Mouse (Mus musculus) MEL (cell line): Measurements from ENCODE around the gene Gsg1l. TPM values are rescaled to one million over a fixed set of nuclear protein-coding genes. Genes with fewer than 3 reads are reported as not detected.

ENCODE experiments used
- DNase-seq: peaks from one replicate; pipeline ENCODE4 v3.0.0; 2011; ENCODE audit warnings: low read depth, low spot score
- H3K27ac ChIP-seq: 2 replicates; pipeline ENCODE4 v1.5.1; 2012; ENCODE audit warnings: low read depth, mild to moderate bottlenecking, control low read depth, low read length, moderate library complexity; ENCODE audit not compliant: control insufficient read depth
- H3K27me3 ChIP-seq, 2 experiments: fragments of 150-350 bp in 1 of 2; sonication (generic) in 1 of 2; 2 replicates each; pipeline ENCODE4 v1.6.1; 2012; ENCODE audit warnings: low read length in 2 of 2, mild to moderate bottlenecking in 2 of 2, improper control_type of control experiment in 1 of 2, moderate library complexity in 1 of 2; ENCODE audit not compliant: insufficient read depth in 2 of 2, control insufficient read depth in 1 of 2
- H3K36me3 ChIP-seq, 2 experiments: 2 replicates each; pipeline ENCODE4 v1.6.1; 2012 to 2014; ENCODE audit warnings: low read length in 2 of 2, improper control_type of control experiment in 1 of 2, inconsistent platforms in 1 of 2, mild to moderate bottlenecking in 1 of 2; ENCODE audit not compliant: insufficient read depth in 2 of 2, control insufficient read depth in 1 of 2
- H3K4me1 ChIP-seq, 2 experiments: fragments of 150-350 bp in 1 of 2; sonication (generic) in 1 of 2; 2 replicates each; pipeline ENCODE4 v1.6.1; 2012; ENCODE audit warnings: low read length in 2 of 2, improper control_type of control experiment in 1 of 2, mild to moderate bottlenecking in 1 of 2; ENCODE audit not compliant: insufficient read depth in 2 of 2, control insufficient read depth in 1 of 2
- H3K4me3 ChIP-seq, 2 experiments: fragments of 150-350 bp in 1 of 2; sonication (generic) in 1 of 2; 2 replicates each; pipeline ENCODE4 v1.5.1; 2012; ENCODE audit warnings: low read depth in 2 of 2, low read length in 2 of 2, mild to moderate bottlenecking in 2 of 2, moderate library complexity in 2 of 2, control low read depth in 1 of 2, improper control_type of control experiment in 1 of 2; ENCODE audit not compliant: control insufficient read depth in 1 of 2, insufficient read depth in 1 of 2
- H3K79me2 ChIP-seq: 2 replicates; pipeline ENCODE4 v1.6.1; 2012; ENCODE audit warnings: mild to moderate bottlenecking, low read length, moderate library complexity; ENCODE audit not compliant: control insufficient read depth, poor library complexity, insufficient read depth
- H3K9ac ChIP-seq: 2 replicates; pipeline ENCODE4 v1.6.1; 2012; ENCODE audit warnings: low read depth, mild to moderate bottlenecking, control low read depth, low read length, moderate library complexity; ENCODE audit not compliant: control insufficient read depth, poor library complexity, severe bottlenecking
- H3K9me3 ChIP-seq: fragments of 150-350 bp; sonication (generic); replicated peaks from 2 replicates; pipeline ENCODE4 v1.6.1; 2012; ENCODE audit warnings: mild to moderate bottlenecking, low read length, improper control_type of control experiment, moderate library complexity; ENCODE audit not compliant: insufficient read depth
- CHD1 ChIP-seq: IDR thresholded peaks from 2 replicates; pipeline ENCODE4 v1.6.1; 2012; ENCODE audit warnings: low read depth, mild to moderate bottlenecking, inconsistent platforms, low read length, improper control_type of control experiment
- CHD2 ChIP-seq: IDR thresholded peaks from 2 replicates; pipeline ENCODE4 v1.6.1; 2011; ENCODE audit warnings: low read length, improper control_type of control experiment
- CTCF ChIP-seq, 3 experiments: IDR thresholded peaks in 2 of 3; conservative IDR thresholded peaks in 1 of 3; 2 replicates each; pipeline ENCODE4 v1.5.1; 2011 to 2012; ENCODE audit warnings: low read length in 3 of 3, low read depth in 2 of 3, mild to moderate bottlenecking in 2 of 3, improper control_type of control experiment in 1 of 3, inconsistent platforms in 1 of 3, mixed read lengths in 1 of 3, moderate library complexity in 1 of 3; ENCODE audit not compliant: control insufficient read depth in 1 of 3, insufficient read depth in 1 of 3, poor library complexity in 1 of 3, severe bottlenecking in 1 of 3
- E2F4 ChIP-seq: IDR thresholded peaks from 2 replicates; pipeline ENCODE4 v1.6.1; 2011; ENCODE audit warnings: low read depth, low read length, improper control_type of control experiment, borderline replicate concordance
- ELF1 ChIP-seq: IDR thresholded peaks from 2 replicates; pipeline ENCODE4 v1.6.1; 2014; ENCODE audit warnings: low read depth, mild to moderate bottlenecking, inconsistent platforms, low read length, improper control_type of control experiment, moderate library complexity
- EP300 ChIP-seq, 2 experiments: IDR thresholded peaks; 2 replicates each; pipeline ENCODE4 v1.6.1; 2011; ENCODE audit warnings: improper control_type of control experiment in 2 of 2, low read length in 2 of 2, low read depth in 1 of 2, mild to moderate bottlenecking in 1 of 2
- GATA1 ChIP-seq: IDR thresholded peaks from 2 replicates; pipeline ENCODE4 v1.6.1; 2011; ENCODE audit warnings: low read depth, low read length, improper control_type of control experiment
- HCFC1 ChIP-seq: IDR thresholded peaks from 2 replicates; pipeline ENCODE4 v1.6.1; 2012; ENCODE audit warnings: low read depth, mild to moderate bottlenecking, inconsistent platforms, low read length, improper control_type of control experiment, moderate library complexity
- KAT2A ChIP-seq: conservative IDR thresholded peaks from 2 replicates; pipeline ENCODE4 v1.6.1; 2012; ENCODE audit warnings: low read depth, low read length, improper control_type of control experiment, inconsistent platforms
- MAFK ChIP-seq: IDR thresholded peaks from 2 replicates; pipeline ENCODE4 v1.6.1; 2011; ENCODE audit warnings: low read depth, mild to moderate bottlenecking, low read length, improper control_type of control experiment, borderline replicate concordance
- MAX ChIP-seq: IDR thresholded peaks from 2 replicates; pipeline ENCODE4 v1.6.1; 2011; ENCODE audit warnings: low read length, improper control_type of control experiment
- MEF2A ChIP-seq: IDR thresholded peaks from 2 replicates; pipeline ENCODE4 v1.6.1; 2014; ENCODE audit warnings: low read depth, mild to moderate bottlenecking, inconsistent platforms, low read length, improper control_type of control experiment; ENCODE audit not compliant: poor library complexity, insufficient replicate concordance, severe bottlenecking; ENCODE audit errors: extremely low read depth
- MXI1 ChIP-seq: IDR thresholded peaks from 2 replicates; pipeline ENCODE4 v1.6.1; 2011; ENCODE audit warnings: mild to moderate bottlenecking, low read depth, low read length, improper control_type of control experiment
- MYC ChIP-seq: IDR thresholded peaks from 2 replicates; pipeline ENCODE4 v1.6.1; 2011; ENCODE audit warnings: low read depth, mild to moderate bottlenecking, low read length, improper control_type of control experiment, moderate library complexity
- RCOR1 ChIP-seq: IDR thresholded peaks from 2 replicates; pipeline ENCODE4 v1.6.1; 2012; ENCODE audit warnings: low read depth, mild to moderate bottlenecking, inconsistent platforms, low read length, improper control_type of control experiment
- SIN3A ChIP-seq: IDR thresholded peaks from 2 replicates; pipeline ENCODE4 v1.6.1; 2012; ENCODE audit warnings: low read length, improper control_type of control experiment, inconsistent platforms
- SMC3 ChIP-seq: IDR thresholded peaks from 2 replicates; pipeline ENCODE4 v1.6.1; 2011; ENCODE audit warnings: low read depth, low read length, improper control_type of control experiment
- TCF12 ChIP-seq: IDR thresholded peaks from 2 replicates; pipeline ENCODE4 v1.6.1; 2014; ENCODE audit warnings: low read depth, mild to moderate bottlenecking, inconsistent platforms, low read length, improper control_type of control experiment, moderate library complexity
- USF1 ChIP-seq: IDR thresholded peaks from 2 replicates; pipeline ENCODE4 v1.6.1; 2014; ENCODE audit warnings: low read depth, mild to moderate bottlenecking, inconsistent platforms, low read length, improper control_type of control experiment, moderate library complexity
- ZC3H11A ChIP-seq: IDR thresholded peaks from 2 replicates; pipeline ENCODE4 v1.6.1; 2012; ENCODE audit warnings: low read depth, mild to moderate bottlenecking, inconsistent platforms, low read length, improper control_type of control experiment
- ZKSCAN1 ChIP-seq: IDR thresholded peaks from 2 replicates; pipeline ENCODE4 v1.6.1; 2012; ENCODE audit warnings: low read depth, mild to moderate bottlenecking, inconsistent platforms, low read length, improper control_type of control experiment, moderate library complexity
- ZNF384 ChIP-seq: IDR thresholded peaks from 2 replicates; pipeline ENCODE4 v1.6.1; 2012; ENCODE audit warnings: low read depth, mild to moderate bottlenecking, inconsistent platforms, low read length, improper control_type of control experiment
- polyA plus RNA-seq, 2 experiments: library from polyadenylated mRNA; stranded (reverse) in 1 of 2; unstranded in 1 of 2; fragments of >175 nt in 1 of 2; fragments of >200 nt in 1 of 2; gene quantifications; 2 replicates each; pipeline versions ENCODE4 v1.2.1 to v1.2.4; 2012; ENCODE audit warnings: low replicate concordance in 2 of 2, low read depth in 1 of 2; ENCODE audit not compliant: insufficient read length in 2 of 2, insufficient read depth in 1 of 2, missing spikeins in 1 of 2
- total RNA-seq: library from RNA; depleted of rRNA; stranded (reverse); fragments of 300-350 nt; gene quantifications from 2 replicates; pipeline ENCODE4 v1.2.3, GENCODE M21; 2012

Gsg1l gene
- total and polyA plus RNA-seq, 3 experiments: not detected

DNA sequence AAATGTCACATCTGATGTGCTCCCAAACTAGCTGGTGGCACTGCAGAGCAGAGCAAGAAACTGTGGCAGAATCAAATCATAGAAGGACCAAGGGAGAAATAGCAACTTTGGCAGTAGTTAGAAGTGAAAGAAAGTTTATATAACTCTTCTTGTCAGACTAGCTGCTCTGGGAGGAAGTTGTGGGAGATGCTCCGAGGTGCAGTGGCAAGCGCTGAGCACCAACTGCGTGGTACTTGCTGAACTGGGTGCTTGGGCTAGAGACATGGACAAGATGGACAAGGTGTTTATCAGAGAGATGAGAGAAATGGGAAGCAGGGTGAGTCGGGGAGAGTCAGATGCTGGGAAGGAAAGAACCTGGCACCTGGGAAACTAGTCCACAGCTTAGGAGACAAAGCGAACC lies 194.4 kb downstream of the Gsg1l start:
- no peak overlapping the region for H3K4me3 ChIP-seq
- no peaks in the 10 kb centered on the region; a peak in 2 of 4 replicates for H3K27me3 ChIP-seq
- no peak for TF ChIP-seq MAX
- TF ChIP-seq CHD1: no peak

DNA sequence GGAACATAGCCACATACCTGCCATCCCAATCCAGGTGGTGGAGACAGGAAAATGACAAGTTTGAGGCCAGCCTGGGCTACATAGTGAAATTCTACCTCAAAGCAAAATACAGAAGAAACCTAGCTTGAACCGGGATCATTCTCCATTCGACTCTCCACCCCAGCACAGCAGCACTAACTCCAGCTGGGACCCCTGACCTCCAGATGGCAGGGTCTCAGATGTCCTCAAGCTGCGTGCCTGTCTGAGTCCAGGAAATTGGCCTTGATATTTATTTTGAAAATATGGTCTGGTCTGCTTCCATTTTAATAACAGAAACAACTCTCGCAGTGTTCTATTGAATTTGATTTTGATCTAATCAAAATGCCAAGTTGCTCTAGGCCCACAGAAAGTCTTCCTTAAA lies 195.1 kb downstream of the Gsg1l start:
- Histone ChIP-seq H3K79me2 (no peaks in the 10 kb centered on the region), H3K9me3 (no peaks in the 10 kb centered on the region)
- TF ChIP-seq HCFC1 (no peak), ELF1 (no peak), SMC3 (no peak)
- TF ChIP-seq, all 39 proteins: peak for 0
- H3K4me1 ChIP-seq: no peaks in the 10 kb centered on the region
- H3K36me3 ChIP-seq: no peaks in the 10 kb centered on the region
- H3K9ac ChIP-seq: no peak overlapping the region
- no peak for DNase-seq
- H3K27ac ChIP-seq: no peak overlapping the region
- H3K27me3 ChIP-seq: no peaks in the 10 kb centered on the region; a peak in 2 of 4 replicates
- no peak overlapping the region for H3K4me3 ChIP-seq

More for the DNA sequence above, 194.4 kb downstream of the Gsg1l start:
- Histone ChIP-seq H3K9me3 (no peaks in the 10 kb centered on the region), H3K27ac (no peak overlapping the region), H3K4me1 (no peaks in the 10 kb centered on the region), H3K9ac (no peak overlapping the region), H3K79me2 (no peaks in the 10 kb centered on the region), H3K36me3 (no peaks in the 10 kb centered on the region)
- no peak for DNase-seq

DNA sequence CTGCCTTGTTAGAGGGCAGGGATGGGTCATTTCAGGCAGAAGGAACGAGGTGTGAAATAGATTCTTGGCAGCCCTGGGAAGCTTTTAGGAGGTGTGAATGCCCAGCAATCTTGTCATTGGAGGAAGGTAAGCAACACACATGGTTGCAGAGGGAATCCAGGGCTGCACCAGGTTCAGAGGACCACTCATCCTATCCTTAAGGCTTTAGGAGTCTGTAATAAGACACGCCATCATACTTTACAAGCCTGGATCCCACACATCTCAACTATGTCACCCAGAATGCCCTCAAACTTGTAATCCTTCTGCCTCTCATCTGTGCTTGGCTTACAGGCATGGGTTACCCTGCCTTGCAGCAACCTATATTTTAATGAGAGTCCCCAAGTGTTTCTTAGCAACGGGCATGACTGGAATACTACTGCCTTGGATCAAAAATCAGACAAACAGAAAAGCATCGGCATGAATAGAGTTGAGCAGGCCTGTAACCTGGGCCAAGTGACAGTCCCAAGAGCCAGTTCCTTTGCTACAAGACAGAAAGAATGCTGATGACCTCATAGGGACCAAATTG lies 196.0 kb downstream of the Gsg1l start:
- no peaks in the 10 kb centered on the region; a peak in 2 of 4 replicates for H3K27me3 ChIP-seq
- H3K27ac ChIP-seq: no peak overlapping the region
- DNase-seq: no peak
- no peaks in the 10 kb centered on the region for H3K79me2 ChIP-seq
- H3K36me3 ChIP-seq: no peaks in the 10 kb centered on the region
- H3K4me3 ChIP-seq: no peak overlapping the region
- TF ChIP-seq RCOR1: no peak
- no peak for TF ChIP-seq ZC3H11A
- no peak for TF ChIP-seq MAX
- TF ChIP-seq EP300 (IDR thresholded peaks at IDR 0.05; ENCODE audit: low read depth in 1 of 2, low read length in 2 of 2): no peak
- no peak for TF ChIP-seq MYC
- no peak for TF ChIP-seq ZNF384
- no peak for TF ChIP-seq ZKSCAN1
- TF ChIP-seq CTCF (IDR thresholded peaks at IDR 0.05 in 2 of 3, conservative IDR thresholded peaks at IDR 0.05 in 1 of 3; ENCODE audit: control insufficient read depth in 1 of 3, insufficient read depth in 1 of 3, low read depth in 2 of 3, low read length in 3 of 3, poor library complexity in 1 of 3, severe bottlenecking in 1 of 3): no peak
- TF ChIP-seq E2F4: no peak
- no peak for TF ChIP-seq TCF12
- TF ChIP-seq MAFK: no peak
- no peak for TF ChIP-seq KAT2A
- TF ChIP-seq GATA1: no peak
- TF ChIP-seq MXI1: no peak
- TF ChIP-seq SIN3A: no peak
- TF ChIP-seq CHD2: no peak
- TF ChIP-seq MEF2A: no peak
- TF ChIP-seq USF1: no peak
- no peak for TF ChIP-seq CHD1
- TF ChIP-seq, all 39 proteins: peak for 0
- no peaks in the 10 kb centered on the region for H3K4me1 ChIP-seq
- H3K9ac ChIP-seq: no peak overlapping the region
- H3K9me3 ChIP-seq: no peaks in the 10 kb centered on the region
